Mouse (Mus musculus): ENCODE results near the gene Tomm22.

The Tomm22 gene

GRCm38 (mm10) chr15:79686046-79686869 is 15.6 kb downstream of the Tomm22 start:
- DNase-seq: no peak

- DNase-seq: no peak
Observed at GRCm38 (mm10) chr15:79687175-79687574, 16.5 kb downstream of the Tomm22 start.

GRCm38 (mm10) chr15:79687646-79688267 is 17.1 kb downstream of the Tomm22 start, which contains the start of gene Josd1:
TSS of gene Josd1 (minus strand) at chr15:79687919.
- peak; percentile 96 to 98 for DNase-seq

- DNase-seq: no peak
Observed at GRCm38 (mm10) chr15:79688268-79688956, 17.8 kb downstream of the Tomm22 start.

DNA sequence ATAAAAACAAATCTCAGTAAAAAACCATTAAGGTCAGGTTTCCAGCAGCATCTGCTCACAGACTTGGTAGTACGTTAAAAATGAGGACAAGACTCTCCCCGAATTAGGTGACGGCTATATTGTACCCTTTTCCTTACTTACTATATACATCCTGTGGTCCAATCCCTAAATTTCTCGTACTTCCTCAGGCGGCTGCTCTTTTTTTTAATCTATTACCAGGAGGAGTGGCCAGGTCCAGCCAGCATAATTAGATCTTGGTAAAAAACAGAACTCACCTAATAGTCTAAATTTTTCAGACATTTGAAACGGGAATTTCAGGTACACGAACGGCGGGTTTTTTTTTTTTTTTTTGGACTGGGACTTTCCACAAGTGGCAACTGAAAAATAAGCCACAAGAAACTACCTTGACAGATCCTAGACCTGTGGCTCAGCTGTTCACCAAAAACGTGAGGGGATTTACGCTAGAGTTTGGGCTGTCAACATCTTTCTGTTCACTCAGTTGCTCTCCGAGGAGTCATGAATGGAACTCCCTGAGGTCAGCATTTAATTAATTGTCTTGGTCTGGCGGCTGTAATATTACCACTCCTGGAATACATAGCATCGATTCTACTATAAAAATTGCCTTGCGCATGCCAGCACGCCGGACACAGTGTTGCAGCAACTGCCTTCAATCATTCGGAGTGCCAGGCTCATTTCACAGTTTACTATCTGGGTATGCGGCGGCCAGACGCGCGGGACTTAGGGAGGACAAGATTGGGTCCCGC is 19.2 kb downstream of the Tomm22 start:
- DNase-seq: no peak

- peak; percentile 98 to 99 for DNase-seq
Observed at GRCm38 (mm10) chr15:79690426-79691022, 19.9 kb downstream of the Tomm22 start, which contains the start of gene Gtpbp1. TSS of gene Gtpbp1 (plus strand) at chr15:79690845.

DNA sequence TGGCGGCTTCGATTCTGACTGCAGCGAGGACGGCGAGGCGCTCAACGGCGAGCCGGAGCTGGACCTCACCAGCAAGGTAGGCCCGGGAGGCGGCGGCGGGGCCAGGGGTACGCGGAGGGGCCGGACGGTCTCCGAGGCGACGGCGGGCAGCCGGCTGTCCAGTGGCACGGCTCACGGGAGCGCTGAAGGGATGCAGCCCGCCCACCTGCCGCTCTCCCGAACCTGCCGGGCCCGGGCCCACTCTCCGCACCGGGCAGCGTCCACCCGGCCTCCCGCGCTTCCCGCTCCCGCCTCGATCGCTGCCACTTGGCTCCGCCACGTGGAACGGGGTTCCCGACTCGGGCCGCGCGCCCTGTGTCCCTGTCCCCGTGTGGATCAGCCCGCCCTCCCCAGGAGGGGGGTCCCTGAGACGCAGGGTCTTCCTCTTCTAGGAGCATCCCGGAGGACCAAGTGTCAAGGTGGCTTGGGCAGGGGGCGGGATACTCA is 20.4 kb downstream of the Tomm22 start:
- DNase-seq: peak in 1 of 2 experiments; percentile 30

- no peak for DNase-seq
Observed at GRCm38 (mm10) chr15:79692334-79692733, 21.7 kb downstream of the Tomm22 start.

DNA sequence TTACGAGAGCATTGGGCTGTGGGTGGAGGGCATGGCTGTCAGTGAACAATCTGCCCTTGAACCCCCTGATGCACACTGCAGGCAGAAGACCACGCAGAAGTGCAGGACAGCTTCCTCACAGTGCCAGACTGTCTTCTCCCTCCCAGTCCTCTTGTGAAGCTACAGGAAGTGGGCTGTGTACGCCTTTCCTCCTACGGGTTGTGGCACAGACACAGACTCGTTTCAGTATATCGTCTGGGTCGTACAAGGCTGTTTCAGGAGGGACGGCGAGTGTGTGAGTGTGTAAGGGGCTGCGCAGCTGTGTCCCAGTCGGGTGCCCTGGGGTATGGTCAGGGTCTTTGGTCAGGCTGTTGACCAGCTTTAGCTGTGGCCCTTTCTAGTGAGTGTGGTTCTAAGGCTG is 23.1 kb downstream of the Tomm22 start:
- DNase-seq: no peak

DNA sequence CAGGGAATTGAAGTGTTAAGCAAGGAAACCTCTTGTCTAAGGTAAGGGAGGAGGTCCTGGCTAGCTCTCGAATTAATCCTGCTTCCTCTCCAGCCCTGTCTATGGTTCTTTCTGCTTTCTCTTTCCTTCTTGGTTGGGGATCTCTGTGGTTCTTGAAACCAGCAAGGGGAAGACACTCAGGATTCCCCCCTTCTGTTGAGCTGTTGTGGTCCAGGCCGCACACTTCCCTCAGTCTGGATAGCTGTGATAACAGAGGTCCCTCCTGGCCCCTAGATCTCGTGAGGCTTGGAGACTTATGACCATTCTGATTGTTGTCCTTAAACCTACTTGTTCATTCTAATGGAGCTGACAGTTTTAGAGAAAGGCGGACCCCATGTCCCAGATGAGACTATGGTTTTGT is 23.9 kb downstream of the Tomm22 start:
- DNase-seq: no peak

DNA sequence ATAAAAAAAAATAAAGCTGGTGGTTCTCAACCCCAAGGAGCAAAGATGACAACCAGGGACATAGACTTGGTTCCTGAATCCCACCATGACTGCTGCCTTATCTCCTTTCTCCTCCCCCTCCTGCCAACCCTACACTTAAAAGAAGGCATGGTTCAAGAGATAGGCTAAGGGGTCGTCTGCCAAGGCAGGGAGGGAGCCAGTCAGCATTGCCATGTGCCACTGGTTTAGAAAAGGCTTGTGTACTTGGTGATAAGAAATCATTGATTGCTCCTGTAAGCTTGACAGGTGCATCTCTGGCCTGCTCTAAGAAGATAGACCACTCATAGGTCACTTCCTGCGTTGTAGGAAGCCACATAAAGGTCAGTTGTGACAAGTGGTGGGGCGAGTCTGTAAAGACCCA is 24.9 kb downstream of the Tomm22 start:
- no peak for DNase-seq

GRCm38 (mm10) chr15:79696508-79696907 is 25.8 kb downstream of the Tomm22 start:
- DNase-seq: peak; percentile 33 to 42

- peak; percentile 58 to 65 for DNase-seq
Observed at GRCm38 (mm10) chr15:79697011-79697410, 26.4 kb downstream of the Tomm22 start.

DNA sequence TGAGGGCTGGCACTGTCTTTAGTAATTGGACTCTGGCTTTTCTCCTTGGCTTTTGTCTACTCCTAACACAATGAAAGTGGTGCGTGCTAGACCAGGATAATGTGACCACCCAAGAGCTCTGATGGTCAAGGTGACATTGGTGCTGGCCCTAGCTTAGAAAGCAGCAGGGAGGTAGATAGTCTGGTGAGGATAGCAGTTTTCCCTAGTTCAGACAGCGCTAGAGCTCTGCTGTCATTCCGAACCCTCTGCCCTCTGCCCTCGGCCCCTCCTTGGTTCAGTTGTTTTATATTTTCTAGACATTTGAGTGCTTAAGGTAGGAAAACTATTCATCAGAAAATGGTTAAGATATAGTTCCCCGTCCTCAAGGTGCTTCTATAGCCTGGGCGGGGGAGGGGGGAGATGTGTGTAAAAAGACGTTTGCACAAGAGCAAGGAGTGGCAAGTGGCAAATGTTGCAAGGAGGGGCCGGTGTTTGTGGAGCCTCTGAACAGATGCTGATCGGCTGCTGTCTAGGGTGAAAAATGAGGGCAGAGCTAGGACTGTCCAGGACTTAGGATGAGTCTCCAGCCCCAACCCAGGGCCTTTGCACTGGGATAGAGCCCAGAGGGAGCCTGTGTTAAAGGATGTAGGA is 27.0 kb downstream of the Tomm22 start:
- no peak for DNase-seq

DNA sequence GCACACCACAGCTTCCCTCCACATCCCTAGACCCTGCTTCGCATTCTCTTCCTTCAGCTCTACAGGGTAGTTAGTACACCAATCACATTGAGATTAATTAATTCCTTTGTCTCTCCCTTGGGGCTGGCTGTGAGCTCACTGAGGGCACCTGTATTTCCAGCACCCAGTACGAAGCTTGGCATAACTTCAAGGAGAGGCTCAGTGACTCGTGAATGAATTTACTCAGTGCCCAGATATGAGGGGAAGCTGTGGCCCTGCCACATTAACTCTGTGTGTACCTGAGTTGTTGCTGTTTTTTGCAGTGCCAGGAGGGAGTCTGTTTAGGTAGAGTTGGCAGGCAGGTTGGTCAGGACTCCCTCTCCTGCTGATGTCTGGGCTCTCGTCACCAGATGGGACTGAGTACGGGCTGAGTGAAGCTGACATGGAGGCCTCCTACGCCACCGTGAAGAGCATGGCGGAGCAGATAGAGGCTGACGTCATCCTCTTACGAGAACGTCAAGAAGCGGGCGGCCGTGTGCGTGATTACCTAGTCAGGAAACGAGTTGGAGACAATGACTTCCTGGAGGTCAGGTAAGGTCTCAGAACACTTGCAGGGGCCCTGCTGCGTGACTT is 36.0 kb downstream of the Tomm22 start:
- peak in 1 of 2 experiments; percentile 45 for DNase-seq

GRCm38 (mm10) chr15:79708229-79708822 is 37.7 kb downstream of the Tomm22 start:
- DNase-seq: no peak

- no peak for DNase-seq
Observed at GRCm38 (mm10) chr15:79715646-79716045, 45.0 kb downstream of the Tomm22 start.

- DNase-seq: no peak
Observed at GRCm38 (mm10) chr15:79716710-79717109, 46.0 kb downstream of the Tomm22 start.

DNA sequence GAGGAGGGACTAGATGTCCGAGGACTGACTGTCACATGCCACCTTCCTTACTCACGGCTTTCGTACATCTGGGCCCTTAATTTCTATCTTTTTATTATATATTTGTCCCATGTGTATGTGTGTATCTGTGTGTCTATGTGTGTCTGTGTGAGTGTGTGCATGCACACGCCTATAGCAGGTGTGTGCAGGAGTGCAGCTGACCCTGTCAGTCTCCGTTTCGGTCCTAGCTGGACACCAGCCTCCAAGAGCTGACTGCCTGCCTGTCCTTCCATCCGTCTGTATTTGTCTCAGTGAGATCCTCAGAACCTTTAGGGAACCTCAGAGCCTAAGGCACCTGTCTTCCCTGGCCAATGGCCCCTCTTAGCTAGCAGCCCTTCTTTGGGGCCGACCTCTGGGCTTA is 49.6 kb downstream of the Tomm22 start:
- no peak for DNase-seq

DNA sequence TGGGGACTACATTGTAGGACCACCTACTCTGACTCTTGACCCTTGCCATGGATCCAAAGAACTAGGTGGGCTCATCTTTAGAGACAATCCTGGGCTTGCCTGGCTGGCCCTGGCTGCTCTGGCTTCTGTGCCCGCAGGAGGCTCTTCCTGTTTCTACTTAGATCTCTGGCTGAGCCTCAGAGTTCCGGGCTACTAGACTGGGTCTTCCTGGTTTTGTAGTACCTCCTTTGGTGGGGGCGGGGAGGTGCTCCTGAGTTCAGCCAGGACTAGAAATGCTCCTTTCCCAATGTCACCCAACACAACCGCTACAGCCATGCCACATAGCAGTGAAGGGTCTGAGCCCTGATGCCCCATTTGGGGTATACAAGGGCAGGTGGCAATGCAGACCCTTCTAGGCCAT is 50.1 kb downstream of the Tomm22 start:
- no peak for DNase-seq

Data from kidney, postnatal 36 days (tissue).